Mouse (Mus musculus): ENCODE results near the gene Cacna1s. TPM values are rescaled to one million over a fixed set of nuclear protein-coding genes. Genes with fewer than 3 reads are reported as not detected.

Cacna1s gene
- total RNA-seq, 2 experiments from 2014 or later = not detected

- ATAC-seq (ENCODE audit: poor library complexity, severe bottlenecking) = no peak
These were observed 52.2 kb downstream of the Cacna1s start for GRCm38 (mm10) chr1:136104741-136105140.

GRCm38 (mm10) chr1:136109464-136109863, 56.9 kb downstream of the Cacna1s start:
- ATAC-seq (ENCODE audit: poor library complexity, severe bottlenecking) = no peak

GRCm38 (mm10) chr1:136116183-136116582, 63.6 kb downstream of the Cacna1s start:
- ATAC-seq (ENCODE audit: poor library complexity, severe bottlenecking) = peak; percentile 55

- ATAC-seq (ENCODE audit: poor library complexity, severe bottlenecking) = no peak
These were observed 64.5 kb downstream of the Cacna1s start for GRCm38 (mm10) chr1:136117069-136117468.

DNA sequence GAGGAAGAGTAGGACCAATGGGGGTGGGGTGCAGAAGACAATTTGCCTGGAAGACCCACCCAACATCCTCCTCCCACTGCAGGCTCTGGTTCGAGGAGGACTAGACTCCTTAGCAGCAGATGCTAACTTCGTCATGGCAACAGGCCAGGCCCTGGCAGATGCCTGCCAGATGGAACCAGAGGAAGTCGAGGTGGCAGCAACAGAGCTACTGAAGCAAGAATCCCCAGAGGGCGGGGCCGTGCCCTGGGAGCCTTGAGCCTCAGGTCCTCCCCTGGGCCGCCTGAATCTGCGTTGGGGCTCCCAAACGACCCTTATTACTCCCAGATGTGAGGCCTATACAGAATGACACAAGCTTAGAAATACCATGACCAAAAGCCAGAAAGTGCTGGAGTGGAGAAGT, 66.3 kb downstream of the Cacna1s start:
- ATAC-seq (ENCODE audit: poor library complexity, severe bottlenecking) = peak; percentile 83

- ATAC-seq (ENCODE audit: poor library complexity, severe bottlenecking) = peak; percentile 37
These were observed 67.2 kb downstream of the Cacna1s start for GRCm38 (mm10) chr1:136119571-136120262.

DNA sequence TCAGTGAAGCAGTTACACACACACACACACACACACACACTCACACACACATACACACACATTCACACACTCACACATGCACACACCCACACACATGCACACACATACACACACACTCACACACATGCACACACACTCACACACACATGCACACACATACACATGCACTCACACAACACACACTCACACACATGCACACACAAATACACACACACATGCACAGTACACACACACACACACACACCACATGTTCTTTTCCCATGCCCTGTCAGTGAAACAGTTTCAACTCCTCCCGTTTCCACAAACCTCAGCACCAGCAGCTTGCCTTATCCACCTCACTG, 67.7 kb downstream of the Cacna1s start:
- ATAC-seq (ENCODE audit: poor library complexity, severe bottlenecking) = no peak

DNA sequence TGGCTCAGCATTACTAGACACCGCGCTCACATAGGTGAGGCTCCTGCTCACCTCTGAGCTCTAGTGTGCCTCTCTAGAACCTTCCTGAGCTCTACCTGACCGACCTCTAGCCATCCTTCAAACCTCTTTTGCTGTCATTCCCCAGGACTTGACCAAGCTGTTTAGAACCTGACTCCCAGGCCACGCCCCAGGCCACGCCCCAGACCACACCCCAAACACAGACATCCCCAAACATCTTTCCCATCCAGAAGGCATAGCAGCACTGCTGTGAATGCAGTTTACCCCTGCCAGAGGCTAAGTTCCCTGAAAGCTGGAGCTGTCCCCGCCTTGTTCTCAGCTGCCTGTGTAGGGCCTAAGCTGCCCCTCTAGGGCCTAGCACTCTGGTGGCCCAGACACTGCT, 68.2 kb downstream of the Cacna1s start:
- ATAC-seq (ENCODE audit: poor library complexity, severe bottlenecking) = no peak

GRCm38 (mm10) chr1:136122030-136122429, 69.5 kb downstream of the Cacna1s start:
- ATAC-seq (ENCODE audit: poor library complexity, severe bottlenecking) = no peak

- no peak for ATAC-seq (ENCODE audit: poor library complexity, severe bottlenecking)
These were observed 73.7 kb downstream of the Cacna1s start for GRCm38 (mm10) chr1:136126159-136126765.

DNA sequence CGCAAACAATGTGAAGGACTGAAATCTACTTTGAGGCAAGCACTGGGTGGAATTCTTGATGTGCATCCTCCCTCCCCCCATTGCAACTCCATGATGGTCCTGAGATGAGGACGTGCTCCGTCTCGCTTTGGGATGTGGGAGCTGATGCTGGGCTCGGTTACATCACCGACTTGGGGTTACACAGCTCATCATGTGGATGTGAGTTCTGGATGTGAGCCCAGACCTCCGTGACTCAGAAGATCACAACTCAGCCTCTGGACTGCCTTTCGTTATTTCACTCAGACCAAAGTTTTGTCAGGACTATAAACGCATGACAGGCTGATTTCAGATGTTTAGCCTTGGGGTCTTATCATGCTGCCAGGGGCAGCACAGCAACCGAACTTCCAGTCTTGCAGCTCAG, 74.3 kb downstream of the Cacna1s start:
- 0 out of 2 replicates have a peak, but pooled peaks have one; percentile 7 for ATAC-seq (ENCODE audit: poor library complexity, severe bottlenecking)

DNA sequence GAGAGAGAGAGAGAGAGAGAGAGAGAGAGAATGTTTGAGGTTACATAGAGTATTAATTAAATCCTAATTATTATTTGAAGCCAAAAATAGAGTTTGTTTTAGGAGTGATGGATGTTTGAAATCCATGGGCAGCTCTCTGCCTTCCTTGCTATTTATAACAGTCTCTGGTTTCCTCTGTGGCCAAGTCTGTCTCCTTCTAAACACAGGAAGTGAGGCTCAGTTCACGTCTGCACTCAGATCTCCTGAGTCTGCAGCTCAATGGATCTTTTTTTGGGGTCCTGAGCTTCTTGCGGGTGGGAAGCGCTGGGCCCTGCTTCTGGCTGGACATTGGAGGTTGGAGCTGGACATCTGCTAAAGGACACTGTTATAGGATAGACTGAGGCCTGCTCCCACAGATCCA, 75.3 kb downstream of the Cacna1s start:
- no peak for ATAC-seq (ENCODE audit: poor library complexity, severe bottlenecking)

- no peak for ATAC-seq (ENCODE audit: poor library complexity, severe bottlenecking)
These were observed 75.9 kb downstream of the Cacna1s start for GRCm38 (mm10) chr1:136128416-136128815.

- ATAC-seq (ENCODE audit: poor library complexity, severe bottlenecking) = no peak
These were observed 76.5 kb downstream of the Cacna1s start for GRCm38 (mm10) chr1:136128944-136129589.

DNA sequence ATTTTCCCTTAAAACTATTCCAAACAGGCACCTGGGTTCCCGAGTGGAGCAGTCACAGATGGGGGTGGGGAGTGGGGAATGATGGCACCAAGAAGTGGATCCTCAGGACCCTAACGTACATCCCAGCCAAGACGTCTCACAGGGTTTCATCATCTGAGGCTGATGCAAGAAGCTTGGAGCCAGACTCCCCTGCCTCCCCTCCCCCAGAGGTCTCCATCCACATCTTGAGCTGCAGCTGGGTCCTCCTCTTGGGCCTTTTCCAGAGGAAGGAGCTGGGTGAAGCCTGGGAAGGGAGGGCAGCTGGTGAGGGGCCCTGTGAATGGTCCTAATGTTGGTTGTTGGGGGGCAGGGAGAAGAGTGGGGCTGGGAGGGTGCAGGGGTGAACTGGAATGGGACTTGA, 77.6 kb downstream of the Cacna1s start:
- ATAC-seq (ENCODE audit: poor library complexity, severe bottlenecking) = no peak

- peak; percentile 65 for ATAC-seq (ENCODE audit: poor library complexity, severe bottlenecking)
These were observed 78.5 kb downstream of the Cacna1s start, which contains the start of gene Kif21b for GRCm38 (mm10) chr1:136130951-136131558. Kif21b (plus strand) TSS chr1:136131389.

DNA sequence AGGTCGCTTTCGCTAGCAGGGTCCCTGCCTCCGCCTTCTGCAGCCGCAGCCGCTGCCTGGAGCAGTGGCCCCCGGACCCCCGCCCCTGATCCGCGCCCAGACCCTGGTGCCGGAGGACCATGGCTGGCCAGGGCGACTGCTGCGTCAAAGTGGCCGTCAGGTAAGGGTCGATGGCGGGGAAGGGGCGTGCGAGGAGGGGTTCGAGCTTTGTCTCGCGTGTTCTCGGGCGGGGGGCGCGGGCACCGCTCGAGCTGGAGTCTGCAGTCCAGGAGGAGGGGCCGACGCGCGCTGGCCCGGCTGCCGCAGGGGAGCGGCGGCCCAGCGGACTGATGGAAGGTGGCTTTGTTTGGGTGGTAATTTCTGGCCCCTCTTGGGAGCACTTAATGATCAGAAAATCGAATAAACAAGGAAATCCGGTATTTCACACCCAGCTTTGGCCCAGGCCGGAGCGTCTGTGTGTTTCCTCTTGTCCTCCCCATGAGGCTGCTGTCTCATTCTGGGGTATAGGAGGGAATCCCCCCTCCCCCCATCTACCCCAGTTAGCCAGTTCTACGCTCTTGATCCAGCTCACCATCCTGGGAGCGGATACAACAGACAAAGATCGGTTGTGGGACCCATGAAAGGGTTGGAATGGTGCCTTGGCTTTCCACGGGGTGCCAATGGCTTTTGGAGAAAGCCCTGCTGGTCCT, 79.2 kb downstream of the Cacna1s start:
- no peak for ATAC-seq (ENCODE audit: poor library complexity, severe bottlenecking)

- ATAC-seq (ENCODE audit: poor library complexity, severe bottlenecking) = no peak
These were observed 80.0 kb downstream of the Cacna1s start for GRCm38 (mm10) chr1:136132386-136133201.

DNA sequence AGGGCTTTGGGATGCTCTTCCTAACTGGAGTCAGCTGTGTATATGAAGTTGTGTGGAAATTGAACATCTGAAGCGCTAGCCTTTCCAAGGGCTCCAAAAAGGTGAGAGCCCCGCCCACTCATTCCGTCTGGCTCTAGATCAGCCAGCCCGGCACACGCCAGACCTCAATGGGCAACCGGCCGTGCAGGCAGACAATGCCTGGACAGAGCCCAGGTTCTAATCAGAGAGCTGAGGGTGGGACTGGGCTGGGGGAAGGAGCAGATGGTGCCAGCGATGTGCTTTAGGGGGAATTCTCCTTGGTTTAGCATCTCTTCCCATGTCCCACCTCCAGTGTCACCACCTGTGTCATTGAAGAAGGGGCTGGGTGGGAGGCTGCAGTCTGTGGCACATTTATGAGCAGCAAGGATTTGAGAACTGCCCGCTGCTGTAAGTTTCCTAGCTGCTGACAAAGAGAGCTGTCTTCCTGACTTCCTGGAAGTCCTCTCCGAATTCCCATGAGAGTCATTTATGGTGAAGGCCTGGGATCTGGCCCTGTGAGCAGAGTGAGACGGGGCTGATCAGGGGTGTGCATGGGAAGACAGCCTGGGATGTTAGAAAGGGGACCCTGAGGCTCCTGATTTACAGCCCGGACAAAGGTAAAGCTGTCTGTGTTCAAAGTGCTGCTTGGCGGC, 81.2 kb downstream of the Cacna1s start:
- no peak for ATAC-seq (ENCODE audit: poor library complexity, severe bottlenecking)

DNA sequence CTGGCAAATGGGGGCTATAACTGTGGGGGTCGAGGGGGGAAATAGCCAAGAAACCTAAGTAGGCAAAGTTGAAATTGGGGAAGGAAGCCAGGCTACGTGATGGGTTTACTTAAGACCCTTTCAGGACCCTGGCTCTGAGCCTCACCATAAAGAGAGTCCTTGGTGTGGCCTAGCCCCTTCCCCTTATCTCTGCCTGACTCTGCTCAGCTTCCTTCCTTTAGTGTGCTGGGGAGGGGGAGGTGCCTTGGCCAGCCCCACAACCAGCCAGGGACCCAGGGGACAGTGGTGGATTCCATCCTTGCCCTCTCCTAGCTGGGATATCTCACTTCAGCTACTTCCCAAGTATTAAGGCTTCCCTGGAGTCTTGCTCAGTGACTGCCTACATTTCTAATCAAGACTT, 82.0 kb downstream of the Cacna1s start:
- no peak for ATAC-seq (ENCODE audit: poor library complexity, severe bottlenecking)
